Mouse (Mus musculus) G1E (cell line): Measurements from ENCODE around the gene Auts2.

Source experiments
- CTCF ChIP-seq: IDR thresholded peaks from 2 replicates; pipeline ENCODE4 v1.5.1; 2012; ENCODE audit warnings: low read depth, low read length, inconsistent platforms, mixed read lengths
- GATA1 ChIP-seq: IDR thresholded peaks from 2 replicates; pipeline ENCODE4 v1.6.1; 2012; ENCODE audit warnings: borderline replicate concordance, low read length, inconsistent platforms, mixed read lengths
- GATA2 ChIP-seq: IDR thresholded peaks from 2 replicates; pipeline ENCODE4 v1.6.1; 2012; ENCODE audit warnings: low read depth, low read length, inconsistent platforms, borderline replicate concordance
- POLR2AphosphoS5 ChIP-seq: IDR thresholded peaks from 2 replicates; pipeline ENCODE4 v1.6.1; 2012; ENCODE audit warnings: low read depth, low read length, inconsistent platforms; ENCODE audit not compliant: insufficient replicate concordance
- TAL1 ChIP-seq: conservative IDR thresholded peaks from 2 replicates; pipeline ENCODE4 v1.6.1; 2012; ENCODE audit warnings: low read depth, low read length, inconsistent platforms, mixed read lengths

- TF ChIP-seq CTCF (no peak), TAL1 (no peak), POLR2AphosphoS5 (no peak), GATA1 (no peak), GATA2 (no peak)
Observed at GRCm38 (mm10) chr5:132088585-132088984, 454.6 kb downstream of the Auts2 start.
